Mouse (Mus musculus): ENCODE data around the gene Cdkl5. TPM values are rescaled to one million over a fixed set of nuclear protein-coding genes. Genes with fewer than 3 reads are reported as not detected.

Gene Cdkl5
- polyA plus RNA-seq, 1 experiment: 0.25 TPM

GRCm38 (mm10) chrX:160901118-160901517 lies 93.4 kb downstream of the Cdkl5 start:
- Histone ChIP-seq H3K4me3 (ENCODE audit: insufficient read depth, poor library complexity, severe bottlenecking) (no peak overlapping the region), H3K79me2 (ENCODE audit: control insufficient read depth, insufficient read depth) (no peaks in the 10 kb centered on the region), H3K79me3 (ENCODE audit: low read depth) (no peaks in the 10 kb centered on the region), H3K36me3 (ENCODE audit: control insufficient read depth, insufficient read depth) (no peaks in the 10 kb centered on the region), H3K27me3 (ENCODE audit: control insufficient read depth, insufficient read depth, insufficient read length) (no peaks in the 10 kb centered on the region), H3ac (ENCODE audit: control insufficient read depth, insufficient read length, low read depth) (no peak overlapping the region)
- TF ChIP-seq MYOD1 (IDR thresholded peaks at IDR 0.05; ENCODE audit: control insufficient read depth, insufficient read length, low read depth) (no peak), USF1 (IDR thresholded peaks at IDR 0.05; ENCODE audit: low read depth) (no peak), MYOG (IDR thresholded peaks at IDR 0.05; ENCODE audit: control insufficient read depth, extremely low read depth, insufficient read length) (no peak), MAX (IDR thresholded peaks at IDR 0.05) (no peak)

GRCm38 (mm10) chrX:160892077-160892476 lies 102.4 kb downstream of the Cdkl5 start:
- no peaks in the 10 kb centered on the region for H3K27me3 ChIP-seq (ENCODE audit: control insufficient read depth, insufficient read depth, insufficient read length)
- H3K79me2 ChIP-seq (ENCODE audit: control insufficient read depth, insufficient read depth): no peaks in the 10 kb centered on the region
- no peaks in the 10 kb centered on the region for H3K36me3 ChIP-seq (ENCODE audit: control insufficient read depth, insufficient read depth)
- no peaks in the 10 kb centered on the region for H3K79me3 ChIP-seq (ENCODE audit: low read depth)
- H3K4me3 ChIP-seq (ENCODE audit: insufficient read depth, poor library complexity, severe bottlenecking): no peak overlapping the region
- TF ChIP-seq FOSL1 (IDR thresholded peaks at IDR 0.05; ENCODE audit: insufficient read depth, low read length, poor library complexity, severe bottlenecking): no peak
- no peak for TF ChIP-seq USF1 (IDR thresholded peaks at IDR 0.05; ENCODE audit: low read depth)
- TF ChIP-seq MYOD1 (IDR thresholded peaks at IDR 0.05; ENCODE audit: control insufficient read depth, insufficient read length, low read depth): no peak
- no peak for TF ChIP-seq CTCF (IDR thresholded peaks at IDR 0.05; ENCODE audit: control insufficient read depth, insufficient read depth, insufficient read length)
- TF ChIP-seq MYOG (IDR thresholded peaks at IDR 0.05; ENCODE audit: control insufficient read depth, extremely low read depth, insufficient read length): no peak
- TF ChIP-seq MAX (IDR thresholded peaks at IDR 0.05): no peak
- no peak for TF ChIP-seq CEBPB (IDR thresholded peaks at IDR 0.05; ENCODE audit: low read depth)
- no peak overlapping the region for H3ac ChIP-seq (ENCODE audit: control insufficient read depth, insufficient read length, low read depth)

- no peaks in the 10 kb centered on the region for H3K36me3 ChIP-seq (ENCODE audit: control insufficient read depth, insufficient read depth)
- TF ChIP-seq MYOD1 (IDR thresholded peaks at IDR 0.05; ENCODE audit: control insufficient read depth, insufficient read length, low read depth) (no peak), MAX (IDR thresholded peaks at IDR 0.05) (no peak), CTCF (IDR thresholded peaks at IDR 0.05; ENCODE audit: control insufficient read depth, insufficient read depth, insufficient read length) (no peak), USF1 (IDR thresholded peaks at IDR 0.05; ENCODE audit: low read depth) (no peak), CEBPB (IDR thresholded peaks at IDR 0.05; ENCODE audit: low read depth) (no peak), MYOG (IDR thresholded peaks at IDR 0.05; ENCODE audit: control insufficient read depth, extremely low read depth, insufficient read length) (no peak), FOSL1 (IDR thresholded peaks at IDR 0.05; ENCODE audit: insufficient read depth, low read length, poor library complexity, severe bottlenecking) (no peak)
- H3K27me3 ChIP-seq (ENCODE audit: control insufficient read depth, insufficient read depth, insufficient read length): no peaks in the 10 kb centered on the region
These were observed 108.2 kb downstream of the Cdkl5 start for GRCm38 (mm10) chrX:160886301-160886700.

GRCm38 (mm10) chrX:160866576-160866975 lies 127.9 kb downstream of the Cdkl5 start:
- TF ChIP-seq CEBPB (IDR thresholded peaks at IDR 0.05; ENCODE audit: low read depth): no peak
- TF ChIP-seq MYOD1 (IDR thresholded peaks at IDR 0.05; ENCODE audit: control insufficient read depth, insufficient read length, low read depth): no peak
- TF ChIP-seq FOSL1 (IDR thresholded peaks at IDR 0.05; ENCODE audit: insufficient read depth, low read length, poor library complexity, severe bottlenecking): no peak
- no peak for TF ChIP-seq MAX (IDR thresholded peaks at IDR 0.05)
- no peak for TF ChIP-seq USF1 (IDR thresholded peaks at IDR 0.05; ENCODE audit: low read depth)
- no peak for TF ChIP-seq CTCF (IDR thresholded peaks at IDR 0.05; ENCODE audit: control insufficient read depth, insufficient read depth, insufficient read length)
- no peak for TF ChIP-seq MYOG (IDR thresholded peaks at IDR 0.05; ENCODE audit: control insufficient read depth, extremely low read depth, insufficient read length)
- no peaks in the 10 kb centered on the region for H3K27me3 ChIP-seq (ENCODE audit: control insufficient read depth, insufficient read depth, insufficient read length)

More at GRCm38 (mm10) chrX:160886301-160886700, 108.2 kb downstream of the Cdkl5 start:
- Histone ChIP-seq H3K4me3 (ENCODE audit: insufficient read depth, poor library complexity, severe bottlenecking) (no peak overlapping the region), H3K79me2 (ENCODE audit: control insufficient read depth, insufficient read depth) (no peaks in the 10 kb centered on the region), H3K79me3 (ENCODE audit: low read depth) (no peaks in the 10 kb centered on the region), H3ac (ENCODE audit: control insufficient read depth, insufficient read length, low read depth) (no peak overlapping the region)

GRCm38 (mm10) chrX:160865022-160865421 lies 129.5 kb downstream of the Cdkl5 start:
- H3K4me3 ChIP-seq (ENCODE audit: insufficient read depth, poor library complexity, severe bottlenecking): no peak overlapping the region
- no peak for TF ChIP-seq FOSL1 (IDR thresholded peaks at IDR 0.05; ENCODE audit: insufficient read depth, low read length, poor library complexity, severe bottlenecking)
- TF ChIP-seq USF1 (IDR thresholded peaks at IDR 0.05; ENCODE audit: low read depth): no peak
- no peak for TF ChIP-seq CEBPB (IDR thresholded peaks at IDR 0.05; ENCODE audit: low read depth)
- TF ChIP-seq CTCF (IDR thresholded peaks at IDR 0.05; ENCODE audit: control insufficient read depth, insufficient read depth, insufficient read length): no peak
- TF ChIP-seq MYOD1 (IDR thresholded peaks at IDR 0.05; ENCODE audit: control insufficient read depth, insufficient read length, low read depth): no peak
- TF ChIP-seq MAX (IDR thresholded peaks at IDR 0.05): no peak
- TF ChIP-seq MYOG (IDR thresholded peaks at IDR 0.05; ENCODE audit: control insufficient read depth, extremely low read depth, insufficient read length): no peak
- H3ac ChIP-seq (ENCODE audit: control insufficient read depth, insufficient read length, low read depth): no peak overlapping the region
- no peaks in the 10 kb centered on the region for H3K36me3 ChIP-seq (ENCODE audit: control insufficient read depth, insufficient read depth)
- no peaks in the 10 kb centered on the region for H3K79me3 ChIP-seq (ENCODE audit: low read depth)
- H3K27me3 ChIP-seq (ENCODE audit: control insufficient read depth, insufficient read depth, insufficient read length): no peaks in the 10 kb centered on the region
- no peaks in the 10 kb centered on the region for H3K79me2 ChIP-seq (ENCODE audit: control insufficient read depth, insufficient read depth)

More at GRCm38 (mm10) chrX:160866576-160866975, 127.9 kb downstream of the Cdkl5 start:
- Histone ChIP-seq H3ac (ENCODE audit: control insufficient read depth, insufficient read length, low read depth) (no peak overlapping the region), H3K79me2 (ENCODE audit: control insufficient read depth, insufficient read depth) (no peaks in the 10 kb centered on the region), H3K36me3 (ENCODE audit: control insufficient read depth, insufficient read depth) (no peaks in the 10 kb centered on the region), H3K79me3 (ENCODE audit: low read depth) (no peaks in the 10 kb centered on the region), H3K4me3 (ENCODE audit: insufficient read depth, poor library complexity, severe bottlenecking) (no peak overlapping the region)
